Mouse (Mus musculus) olfactory bulb, adult 2 months (tissue): ENCODE results near the gene Vapa. TPM values are rescaled to one million over a fixed set of nuclear protein-coding genes. Genes with fewer than 3 reads are reported as not detected.
A peak's percentile ranks its signal among the peaks of the same experiment; 100 is the strongest.
"Not testable (repeated sequence)": the region's sequence is repeated elsewhere in the genome, so short reads cannot be mapped to it uniquely, and the experiment has no call there.

Experiments used
- H3K27ac ChIP-seq: fragments of 200-500 bp; 2 replicates; pipeline ENCODE4 v1.5.1; 2012; ENCODE audit warnings: low read depth, low read length; ENCODE audit not compliant: insufficient read depth
- H3K4me1 ChIP-seq: fragments of 200-500 bp; 2 replicates; pipeline ENCODE4 v1.6.1; 2012; ENCODE audit warnings: low read length; ENCODE audit not compliant: control insufficient read depth, insufficient read depth
- H3K4me3 ChIP-seq: fragments of 200-500 bp; 2 replicates; pipeline ENCODE4 v1.5.1; 2012; ENCODE audit warnings: mild to moderate bottlenecking, low read depth, low read length, moderate library complexity; ENCODE audit not compliant: insufficient read depth
- CTCF ChIP-seq: fragments of 200-500 bp; IDR thresholded peaks from 2 replicates; pipeline ENCODE4 v1.5.1; 2012; ENCODE audit warnings: low read depth, mild to moderate bottlenecking, low read length, moderate library complexity; ENCODE audit not compliant: insufficient read depth
- POLR2A ChIP-seq: fragments of 200-500 bp; IDR thresholded peaks from 2 replicates; pipeline ENCODE4 v1.6.1; 2012; ENCODE audit warnings: mild to moderate bottlenecking, low read depth, low read length, moderate library complexity; ENCODE audit not compliant: insufficient read depth
- WGBS: fragments of 180-500 bp; shearing (Covaris S2); methylation state at CpG from one replicate; pipeline ENCODE4 v1.1.7; 2018; 5-methylcytosine and 5-hydroxymethylcytosine counted together
- polyA plus RNA-seq: library from polyadenylated mRNA; stranded (reverse); fragments of >200 nt; gene quantifications from 2 replicates; pipeline ENCODE4 v1.2.4, GENCODE M21; 2012; ENCODE audit warnings: low replicate concordance; ENCODE audit not compliant: missing spikeins, insufficient read depth, insufficient read length

Vapa gene
- polyA plus RNA-seq, 1 experiment, result not detected

DNA sequence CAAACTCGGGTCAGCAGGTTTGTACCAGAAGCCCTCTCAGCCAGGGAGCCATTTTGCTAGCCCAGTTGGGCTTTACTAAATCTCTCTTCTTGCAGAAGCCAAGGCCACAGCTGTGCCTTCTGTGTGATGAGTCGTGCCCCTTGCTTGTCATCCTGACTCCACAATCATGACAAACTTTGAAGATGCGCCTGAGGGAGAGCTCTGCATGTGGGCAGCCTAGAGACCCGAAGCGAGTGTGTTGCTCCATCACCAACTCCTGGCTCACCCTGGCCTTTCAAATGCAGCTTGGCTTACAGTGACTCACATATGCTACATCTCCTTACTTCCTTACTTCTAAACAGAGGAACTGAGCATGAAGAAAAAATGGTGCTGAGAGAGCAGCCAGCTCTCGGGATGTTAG, 16.6 kb upstream of the Vapa start:
- no peak overlapping the region for H3K4me3 ChIP-seq
- WGBS, result 59% methylated on average over 6 of the region's 6 CpGs
- no peak overlapping the region for H3K27ac ChIP-seq
- TF ChIP-seq CTCF (no peak), POLR2A (no peak)
- peaks cover 4% of the 10 kb centered on the region; the same call in 1 of the 2 replicates for H3K4me1 ChIP-seq

DNA sequence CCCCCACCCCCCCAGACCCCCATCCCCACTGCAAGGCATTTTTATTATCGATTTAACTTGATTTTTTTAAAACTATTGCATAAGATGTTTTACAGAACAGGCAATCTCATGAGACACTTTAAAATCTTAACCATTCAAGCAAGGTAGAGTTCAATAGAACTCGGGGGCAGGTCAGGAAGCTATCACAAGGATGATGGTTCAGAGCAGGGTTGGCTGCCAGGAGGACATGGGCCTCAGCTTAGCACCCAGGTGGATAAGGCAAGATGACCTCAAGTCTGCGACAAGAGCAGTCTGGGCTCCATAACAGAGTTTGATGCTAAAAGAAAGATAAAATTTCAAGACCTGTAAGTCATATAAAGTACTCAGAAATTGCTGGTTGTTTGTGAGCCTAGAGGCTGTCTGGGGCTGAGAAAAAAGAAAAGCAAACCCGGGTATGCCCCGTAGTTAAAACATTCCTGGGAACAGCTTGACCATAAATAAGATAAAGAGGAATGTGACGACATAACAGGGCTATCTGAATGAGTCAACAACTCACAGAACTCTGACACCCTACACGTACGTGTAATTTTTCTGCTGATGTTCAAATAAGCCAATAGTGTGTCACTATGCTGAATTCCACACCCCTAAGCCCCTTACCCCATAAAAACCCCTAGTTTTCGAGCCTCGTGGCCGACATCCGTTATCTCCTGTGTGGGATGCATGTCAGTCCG, 15.6 kb upstream of the Vapa start:
- H3K4me1 ChIP-seq, H3K4me3 ChIP-seq, H3K27ac ChIP-seq: not testable (repeated sequence)
- WGBS, result 79% methylated on average over 13 of the region's 13 CpGs

DNA sequence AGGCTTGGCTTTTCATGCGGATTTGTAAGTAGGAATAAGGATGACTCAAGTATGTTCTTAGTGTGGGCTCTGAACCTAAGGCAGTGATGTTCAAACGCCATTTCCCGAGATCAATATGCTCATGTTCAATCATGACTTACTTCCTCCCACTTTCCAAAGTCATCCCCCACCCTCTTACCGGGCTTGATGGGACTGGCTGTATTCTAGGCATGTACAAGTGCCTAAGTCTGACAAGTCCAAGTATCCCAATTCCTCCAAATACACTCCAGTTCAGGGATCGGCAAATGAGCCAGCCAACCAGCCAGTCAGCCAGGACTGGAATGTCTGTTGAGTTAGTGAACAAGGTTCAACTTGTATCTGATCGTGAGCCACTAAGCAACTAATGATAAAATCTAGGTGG, 12.9 kb upstream of the Vapa start:
- Histone ChIP-seq H3K4me1 (peaks cover 4% of the 10 kb centered on the region; the same call in 1 of the 2 replicates), H3K27ac (no peak overlapping the region), H3K4me3 (no peak overlapping the region)
- 92% methylated on average over 6 of the region's 6 CpGs for WGBS
- TF ChIP-seq CTCF (no peak), POLR2A (no peak)

DNA sequence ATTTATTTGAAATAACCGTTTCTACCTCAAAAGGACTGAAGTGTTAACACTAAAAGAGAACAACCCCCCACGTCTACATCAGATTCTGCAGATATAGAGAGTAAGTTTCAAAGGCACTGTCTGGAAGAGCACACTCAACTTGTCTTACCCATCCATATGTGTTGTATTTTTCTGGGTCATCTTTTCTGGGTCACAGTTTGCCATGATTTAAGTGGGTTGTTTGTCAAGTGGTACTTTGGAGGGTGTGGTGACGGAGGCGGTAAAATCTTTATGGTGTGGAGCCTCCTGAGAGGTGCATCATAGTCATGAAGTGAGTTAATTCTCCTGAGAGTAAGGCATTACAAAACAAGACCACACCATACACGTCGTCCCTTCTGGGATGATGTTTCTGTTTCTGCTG, 12.2 kb upstream of the Vapa start:
- no peak overlapping the region for H3K27ac ChIP-seq
- no peak for TF ChIP-seq CTCF
- no peak for TF ChIP-seq POLR2A
- H3K4me3 ChIP-seq, result no peak overlapping the region
- 90% methylated on average over 6 of the region's 6 CpGs for WGBS
- H3K4me1 ChIP-seq, result peaks cover 4% of the 10 kb centered on the region; the same call in 1 of the 2 replicates

DNA sequence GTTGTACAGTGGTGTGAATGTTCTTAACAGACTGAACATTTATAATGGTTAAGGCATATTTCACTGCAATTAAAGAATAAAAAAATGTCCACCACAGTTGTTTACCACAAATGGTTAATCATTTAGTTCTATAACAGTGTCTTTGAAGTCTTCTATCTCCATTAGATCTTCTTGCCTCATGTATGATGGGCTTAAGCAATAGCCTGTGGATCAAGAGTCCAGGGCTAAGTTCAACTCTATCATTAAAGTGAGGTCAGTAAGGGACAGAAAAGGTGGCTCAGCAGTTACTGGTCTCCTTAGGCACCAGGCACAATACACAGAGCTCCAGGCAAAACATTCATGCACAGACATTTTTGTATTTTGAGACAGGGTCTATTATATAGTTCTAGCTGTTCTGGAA, 9.8 kb upstream of the Vapa start:
- H3K27ac ChIP-seq, result no peak overlapping the region
- H3K4me3 ChIP-seq, result no peak overlapping the region
- no peaks in the 10 kb centered on the region for H3K4me1 ChIP-seq
- no peak for TF ChIP-seq CTCF
- TF ChIP-seq POLR2A, result no peak

DNA sequence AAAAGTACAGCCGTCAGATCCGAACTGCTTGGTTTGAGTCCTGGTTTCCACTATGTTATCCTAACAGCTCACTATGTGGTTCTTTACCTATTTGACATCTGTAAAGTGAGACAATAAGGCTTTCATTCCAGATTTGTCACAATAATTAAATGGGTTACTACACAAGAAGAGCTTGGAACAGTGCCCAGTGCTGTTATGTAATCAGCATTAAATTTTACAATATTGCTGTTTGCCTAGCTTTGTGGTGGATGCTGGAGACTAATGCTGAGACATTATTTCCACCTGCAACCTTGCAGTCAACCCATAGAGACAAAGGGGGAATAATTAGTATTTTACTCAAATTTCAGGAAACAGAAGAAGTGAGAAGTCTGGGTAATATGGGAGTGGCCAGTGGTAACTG, 5.1 kb upstream of the Vapa start:
- no peak overlapping the region for H3K4me3 ChIP-seq
- no peaks in the 10 kb centered on the region for H3K4me1 ChIP-seq
- no peak overlapping the region for H3K27ac ChIP-seq
- 56% methylated on average over 2 of the region's 2 CpGs for WGBS
- TF ChIP-seq POLR2A (no peak), CTCF (no peak)

DNA sequence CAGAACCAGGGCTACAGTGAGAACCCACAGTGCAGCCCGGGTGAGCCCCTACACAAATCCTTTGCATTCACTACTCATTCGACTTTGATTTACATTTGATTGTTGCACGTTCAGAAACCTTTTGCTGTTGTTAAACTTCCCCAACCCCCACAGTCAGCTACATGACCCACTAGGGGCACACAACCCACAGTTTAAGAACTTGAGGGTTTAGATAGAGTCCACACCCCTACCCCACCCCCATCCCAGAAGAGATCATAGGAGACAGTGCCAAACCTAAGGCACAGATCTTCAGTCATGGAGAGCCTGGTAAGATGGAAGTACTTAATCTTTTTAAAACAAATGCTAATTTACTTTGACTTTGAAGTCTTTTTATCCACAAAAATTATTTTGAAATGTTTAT, 2.3 kb upstream of the Vapa start:
- no peak overlapping the region for H3K27ac ChIP-seq
- TF ChIP-seq CTCF (no peak), POLR2A (no peak)
- 30% methylated on average over 3 of the region's 3 CpGs for whole genome bisulfite sequencing
- H3K4me3 ChIP-seq, result no peak overlapping the region
- H3K4me1 ChIP-seq, result no peaks in the 10 kb centered on the region

DNA sequence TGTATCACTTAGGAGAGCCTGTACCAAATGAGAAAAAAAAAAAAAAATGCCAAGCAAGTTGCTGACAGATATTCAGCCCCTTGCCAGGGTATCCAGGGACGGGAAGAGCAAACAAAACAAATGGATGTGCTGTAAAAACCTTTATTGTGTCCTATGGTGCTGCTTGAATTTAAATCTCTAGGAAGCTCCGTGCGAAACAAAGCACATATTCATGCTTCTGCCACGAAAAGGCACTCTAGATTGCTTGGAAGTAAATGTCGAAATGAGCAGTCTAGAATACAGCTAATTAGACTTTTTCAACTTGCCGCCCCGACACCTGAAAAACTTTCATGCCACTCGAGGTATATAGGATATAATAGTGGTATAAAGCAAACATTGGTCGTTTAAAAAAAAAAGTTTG, 1.1 kb upstream of the Vapa start:
- under 1% methylated on average over 9 of the region's 9 CpGs for WGBS

DNA sequence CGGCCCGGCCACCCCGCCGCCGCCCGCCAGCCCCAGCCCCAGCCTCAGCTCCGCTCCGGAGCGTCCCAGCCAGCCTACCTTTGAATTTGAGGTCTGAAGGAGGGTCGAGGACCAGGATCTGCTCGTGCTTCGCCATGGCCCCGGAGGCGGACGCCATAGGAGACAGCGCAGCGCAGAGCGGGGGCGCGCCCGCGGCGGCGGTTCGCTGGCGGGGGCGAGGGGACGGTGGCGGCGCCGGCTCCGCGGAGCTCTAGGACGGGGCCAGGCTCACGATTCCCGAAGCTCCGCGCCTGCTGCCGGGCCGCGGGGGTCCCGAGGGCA, 253 bp downstream of the Vapa start:
- H3K27ac ChIP-seq, result peak overlapping the region; percentile 95
- under 1% methylated on average over 42 of the region's 42 CpGs for WGBS
- TF ChIP-seq CTCF (no peak), POLR2A (no peak)

More for the DNA sequence above, 1.1 kb upstream of the Vapa start:
- TF ChIP-seq POLR2A, result no peak
- no peak for TF ChIP-seq CTCF
- peak overlapping the region; percentile 80; the same call in 1 of the 2 replicates for H3K4me3 ChIP-seq
- H3K27ac ChIP-seq, result peak overlapping the region; percentile 93
- H3K4me1 ChIP-seq, result peaks cover 3% of the 10 kb centered on the region

DNA sequence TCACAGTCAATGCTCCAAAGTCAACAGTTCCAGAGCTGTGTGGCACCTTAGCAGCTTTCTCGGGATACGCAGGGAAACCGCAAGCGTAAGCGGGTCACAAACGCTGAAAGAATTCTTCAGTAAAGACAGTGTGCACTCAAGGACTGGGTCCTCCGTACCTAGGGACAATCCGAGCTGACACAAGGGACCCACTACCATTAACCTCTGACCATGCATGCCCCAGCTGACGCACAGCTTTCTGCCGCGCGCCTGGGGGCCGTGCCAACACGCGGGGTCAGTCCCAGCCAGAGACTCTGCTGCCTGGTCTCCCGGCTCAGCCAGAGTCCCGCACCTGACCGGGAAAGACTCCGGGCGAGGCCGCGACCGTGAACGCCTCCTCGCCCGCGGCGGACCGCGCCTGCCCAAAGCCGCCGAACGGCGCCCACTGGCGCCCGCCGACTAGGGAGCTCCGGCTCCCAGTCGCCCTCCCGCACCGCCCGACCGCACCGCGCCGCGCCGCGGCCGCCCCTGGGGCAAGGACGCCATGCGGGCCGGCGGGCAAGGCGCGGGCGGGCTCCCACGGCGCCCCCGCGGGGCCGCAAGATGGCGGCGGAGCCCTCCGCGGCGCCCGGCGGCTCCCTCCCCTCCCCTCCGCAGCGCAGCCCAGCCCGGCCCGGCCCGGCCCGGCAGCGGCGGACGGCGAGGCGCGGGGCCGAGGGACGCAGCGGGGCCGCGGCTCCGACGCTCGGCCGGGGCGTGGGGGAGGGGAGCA, 789 bp downstream of the Vapa start:
- 8% methylated on average over 81 of the region's 91 CpGs for WGBS
- Histone ChIP-seq H3K27ac (peak overlapping the region; percentile 95), H3K4me1 (peaks cover 6% of the 10 kb centered on the region), H3K4me3 (peak overlapping the region; percentile 80)
- TF ChIP-seq CTCF, result no peak
- no peak for TF ChIP-seq POLR2A

More for the DNA sequence above, 253 bp downstream of the Vapa start:
- H3K4me3 ChIP-seq, result peak overlapping the region; percentile 80
- peaks cover 3% of the 10 kb centered on the region for H3K4me1 ChIP-seq
